Mouse (Mus musculus) brain, embryonic 14.5 days (tissue): ENCODE results near the gene Csmd2.

ENCODE experiments used
- CTCF ChIP-seq: fragments of 200-500 bp; IDR thresholded peaks from 2 replicates; pipeline ENCODE4 v1.5.1; 2012; ENCODE audit warnings: inconsistent platforms, mild to moderate bottlenecking, moderate library complexity, borderline replicate concordance; ENCODE audit not compliant: insufficient read depth, insufficient read length; ENCODE audit errors: extremely low read depth
- POLR2A ChIP-seq: fragments of 200-500 bp; IDR thresholded peaks from 2 replicates; pipeline ENCODE4 v1.6.1; 2012; ENCODE audit warnings: mild to moderate bottlenecking, inconsistent platforms, borderline replicate concordance; ENCODE audit not compliant: poor library complexity, insufficient read depth, insufficient read length, severe bottlenecking; ENCODE audit errors: extremely low read depth

GRCm38 (mm10) chr4:128194454-128194853, 206.8 kb downstream of the Csmd2 start:
- TF ChIP-seq CTCF, result no peak
- TF ChIP-seq POLR2A, result no peak
